Mouse (Mus musculus): ENCODE data around the gene Grik4.

Grik4 gene

DNA sequence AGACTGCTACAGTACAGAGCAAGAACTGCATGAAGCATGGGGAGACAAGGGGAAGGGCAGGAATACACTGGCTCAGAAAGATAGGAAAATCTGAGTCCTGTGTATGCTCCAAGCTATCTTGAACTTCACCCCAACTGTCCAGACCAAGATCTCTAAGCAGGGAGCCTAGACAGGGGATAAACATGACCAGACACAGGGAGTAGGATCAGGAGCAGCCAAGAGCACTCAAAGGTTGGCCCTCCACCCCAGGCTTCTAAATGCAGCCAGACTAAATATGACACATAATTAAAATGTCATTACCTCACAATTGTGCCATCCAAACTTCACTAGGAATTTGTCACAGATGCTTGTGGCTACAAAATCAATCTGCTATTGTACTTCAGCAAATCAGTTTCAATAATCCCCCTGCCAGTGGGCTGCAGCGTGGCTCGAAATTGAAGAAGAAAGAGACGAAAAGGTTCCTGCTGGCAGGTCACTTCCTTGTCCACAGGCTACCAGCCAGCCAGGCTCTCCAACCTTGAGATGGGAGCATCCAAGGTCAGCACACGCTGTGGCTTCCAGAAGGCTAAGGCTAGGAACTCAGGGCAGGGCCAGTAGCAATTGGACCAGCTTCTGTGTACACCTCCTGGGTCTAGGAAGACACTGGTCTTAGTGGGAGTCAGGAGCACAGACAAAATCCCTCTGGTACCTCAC is 85.1 kb downstream of the Grik4 start:
- no peak for DNase-seq

DNA sequence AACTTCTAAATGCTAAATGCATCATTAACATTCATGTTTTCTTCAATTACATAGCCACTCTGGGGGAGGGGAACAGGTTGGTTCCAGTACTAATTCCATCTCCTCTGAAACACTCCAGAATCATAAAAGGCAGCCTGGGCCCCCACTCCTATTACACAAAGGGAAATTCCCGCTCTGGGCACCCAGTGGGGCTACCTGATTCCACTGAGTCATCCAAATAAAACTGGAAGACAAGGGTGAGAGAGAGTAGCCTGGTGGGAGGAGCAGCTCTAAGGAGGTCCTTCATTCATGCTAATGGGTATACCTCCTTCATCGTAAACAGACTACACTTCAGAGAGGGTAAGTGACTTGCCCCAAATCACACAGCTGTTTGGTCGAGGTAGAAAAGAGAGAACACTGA is 85.7 kb downstream of the Grik4 start:
- no peak for DNase-seq

DNA sequence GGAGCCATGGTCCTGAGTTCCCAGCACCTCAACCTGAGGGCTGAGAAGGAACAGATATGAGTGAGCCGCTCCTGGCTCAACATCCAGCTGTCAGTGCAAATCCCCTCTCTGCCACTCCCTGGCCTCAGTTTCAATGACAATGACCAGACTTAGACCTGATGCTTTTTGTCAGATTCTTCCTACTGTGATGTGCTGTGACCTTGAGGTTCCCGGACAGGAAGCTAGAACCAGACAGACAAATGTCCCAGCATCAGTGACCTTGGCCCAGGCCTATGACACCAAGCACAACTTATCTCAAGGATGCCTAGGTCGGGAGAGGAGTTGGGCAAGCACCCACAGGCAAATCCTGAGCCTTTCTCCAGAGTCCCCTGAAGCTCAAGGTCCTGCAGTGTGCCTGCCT is 86.5 kb downstream of the Grik4 start:
- no peak for DNase-seq

DNA sequence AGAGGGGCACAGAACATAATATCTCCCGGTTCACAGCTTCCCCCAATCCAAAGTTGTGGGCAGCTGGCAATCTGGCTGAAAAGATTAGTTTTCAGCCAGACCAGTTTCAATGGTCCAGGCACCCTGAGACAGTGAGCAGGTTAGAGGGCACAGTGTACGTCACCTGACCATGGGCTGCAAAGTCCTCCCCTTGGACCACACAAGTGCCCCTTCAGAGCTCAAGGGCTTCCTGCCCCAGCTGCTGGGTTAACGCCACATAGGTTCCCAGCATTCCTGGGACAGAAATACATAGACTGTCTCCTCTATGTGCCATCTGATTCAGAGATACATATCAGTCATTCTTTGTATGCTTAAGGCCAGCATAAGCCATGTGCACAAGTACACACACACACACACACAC is 91.2 kb downstream of the Grik4 start:
- DNase-seq: no peak

DNA sequence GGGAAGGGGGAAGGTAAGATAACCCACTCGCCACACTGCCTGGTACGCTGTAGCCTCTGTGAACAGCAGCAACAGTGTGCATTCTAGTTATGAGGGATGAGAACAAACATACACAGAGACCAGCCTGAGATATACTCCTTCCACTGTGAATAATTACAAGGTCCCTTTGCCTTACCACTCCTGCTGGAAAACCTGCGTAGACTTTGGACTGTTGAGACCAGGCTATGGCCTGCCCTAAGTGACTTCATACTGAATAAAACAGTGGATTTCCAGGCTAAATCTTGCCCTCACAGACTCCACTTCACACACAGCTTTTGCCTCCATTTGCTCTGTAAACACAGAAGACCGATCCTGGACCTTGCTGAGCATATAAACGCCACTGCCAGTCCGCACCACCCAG is 94.2 kb downstream of the Grik4 start:
- DNase-seq: no peak

DNA sequence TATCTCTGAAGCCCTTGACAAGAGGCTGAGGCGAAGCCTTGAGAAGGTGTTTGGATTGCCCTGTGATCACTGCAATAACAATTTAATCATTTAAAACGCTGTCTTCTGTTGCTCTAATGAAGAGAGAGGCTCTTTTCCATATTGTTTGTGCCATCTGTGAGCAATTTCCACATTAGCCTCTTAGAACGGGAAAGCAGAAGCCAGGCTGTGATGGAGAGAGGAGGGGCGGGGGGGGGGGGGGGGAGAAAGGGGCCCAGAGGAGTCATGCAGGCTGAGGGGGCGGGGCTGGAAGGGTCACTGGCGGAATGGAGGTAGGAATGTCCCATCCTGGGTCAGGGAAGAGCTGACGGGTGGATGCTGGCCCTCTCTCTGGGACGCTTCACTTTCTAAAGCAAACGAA is 96.2 kb downstream of the Grik4 start:
- DNase-seq: no peak

DNA sequence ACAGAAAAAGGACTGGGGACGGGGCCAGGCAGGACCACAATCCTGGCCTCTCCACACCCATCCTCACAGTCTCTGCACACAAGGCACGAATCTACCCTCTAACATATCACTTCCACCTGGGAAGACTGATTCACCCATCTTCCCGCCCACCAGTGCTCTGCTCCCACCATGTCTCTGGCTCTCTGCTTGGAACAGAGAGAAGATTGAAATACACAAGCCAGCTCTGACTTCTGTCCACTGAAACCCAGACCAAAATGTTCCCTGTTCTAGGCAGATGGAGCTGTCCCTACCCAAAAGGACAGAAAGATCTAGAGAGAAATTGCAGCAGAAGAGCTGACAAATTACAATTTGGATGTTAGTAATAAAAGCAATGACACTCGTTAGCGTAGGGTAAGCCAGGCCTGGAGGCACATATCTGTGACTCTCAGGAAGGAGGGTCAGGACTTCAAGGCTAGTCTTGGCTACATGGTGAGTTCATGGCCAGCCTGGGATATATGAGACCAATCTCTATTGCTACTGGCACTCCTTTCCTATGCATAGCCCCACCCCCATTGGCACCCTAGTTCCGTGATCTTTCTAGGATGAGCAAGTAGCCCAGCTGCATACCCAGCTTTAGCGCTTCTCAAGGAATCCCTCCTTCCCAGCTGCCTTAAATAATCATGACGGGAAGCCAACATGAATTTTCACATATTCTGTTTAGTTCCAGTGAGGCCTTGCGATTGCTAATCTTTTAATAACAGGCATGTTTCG is 97.4 kb downstream of the Grik4 start:
- DNase-seq: no peak

DNA sequence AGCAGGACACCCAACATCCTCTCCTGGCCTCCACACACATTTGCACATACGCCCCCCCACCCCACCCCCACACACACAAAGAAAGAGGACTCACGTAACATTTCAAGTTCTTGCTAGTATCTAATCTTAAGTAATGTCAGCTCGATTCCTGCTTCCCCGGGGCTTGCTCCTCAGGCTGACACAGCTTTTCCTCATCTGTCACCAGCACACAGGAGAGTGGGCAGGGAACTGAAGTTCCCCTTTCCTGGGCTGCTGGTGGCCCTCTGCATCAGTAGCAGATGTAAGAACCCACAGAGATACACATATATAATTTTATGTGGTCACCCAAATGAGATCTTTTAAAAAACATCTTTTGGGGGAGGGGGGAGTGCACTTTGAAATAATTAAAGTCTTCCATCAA is 98.2 kb downstream of the Grik4 start:
- no peak for DNase-seq

DNA sequence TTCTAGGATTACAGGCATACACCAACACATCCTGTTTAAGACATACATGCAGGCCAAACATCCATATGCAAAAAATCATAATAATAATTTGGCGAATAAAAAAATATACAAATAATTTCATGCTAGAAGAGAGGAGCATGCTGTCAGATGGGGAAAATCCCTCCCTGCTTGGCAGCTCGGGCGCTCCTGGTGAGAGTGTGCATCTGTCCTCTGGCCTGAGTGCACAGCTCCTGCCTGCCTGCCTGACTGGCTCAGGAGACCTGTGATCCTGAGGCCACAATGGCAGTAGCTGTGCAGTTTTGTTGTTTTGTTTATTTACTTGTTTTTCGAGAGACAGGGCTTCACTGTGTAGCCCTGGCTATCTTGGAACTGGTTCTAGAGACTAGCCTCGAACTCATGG is 100.0 kb downstream of the Grik4 start:
- DNase-seq: peak; percentile 61 to 69

DNA sequence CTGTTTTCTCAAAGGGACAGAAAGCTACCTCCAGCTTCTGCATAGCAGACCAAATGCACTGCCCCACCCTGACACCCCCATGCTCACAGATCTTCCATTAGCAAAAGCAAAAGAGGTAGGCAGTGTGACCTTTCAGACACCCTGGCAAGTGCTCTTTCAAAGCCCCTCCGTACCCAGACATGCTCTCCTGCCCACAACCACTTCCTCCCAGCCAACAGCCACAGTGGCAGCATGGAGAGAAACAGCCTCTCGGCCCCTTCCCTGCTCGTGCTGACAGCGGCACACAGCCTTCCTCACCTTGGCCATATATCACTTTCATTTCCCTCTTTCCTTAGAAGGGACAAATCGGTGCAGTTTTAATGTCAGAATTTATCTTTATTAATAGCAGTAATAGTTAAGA is 106.0 kb downstream of the Grik4 start:
- DNase-seq: no peak

DNA sequence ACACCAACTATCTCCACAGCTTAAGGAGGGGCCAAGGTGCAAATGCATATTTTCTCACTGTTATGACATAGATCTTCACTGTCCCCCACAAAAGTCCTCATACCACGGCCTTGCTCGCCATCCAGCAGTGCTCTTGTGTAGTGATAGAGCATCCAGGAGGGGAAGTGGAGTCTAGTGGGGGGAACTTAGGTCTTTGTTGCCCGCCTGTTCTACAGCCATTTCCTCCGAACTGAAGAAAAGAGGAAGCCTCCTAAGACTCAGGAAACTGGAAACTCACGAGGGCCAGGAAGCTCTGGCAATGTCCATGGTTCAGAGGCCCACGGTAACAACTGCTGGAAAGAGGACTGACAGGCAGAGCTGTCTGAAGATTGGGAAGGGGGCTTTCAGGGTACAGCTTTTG is 106.8 kb downstream of the Grik4 start:
- no peak for DNase-seq

DNA sequence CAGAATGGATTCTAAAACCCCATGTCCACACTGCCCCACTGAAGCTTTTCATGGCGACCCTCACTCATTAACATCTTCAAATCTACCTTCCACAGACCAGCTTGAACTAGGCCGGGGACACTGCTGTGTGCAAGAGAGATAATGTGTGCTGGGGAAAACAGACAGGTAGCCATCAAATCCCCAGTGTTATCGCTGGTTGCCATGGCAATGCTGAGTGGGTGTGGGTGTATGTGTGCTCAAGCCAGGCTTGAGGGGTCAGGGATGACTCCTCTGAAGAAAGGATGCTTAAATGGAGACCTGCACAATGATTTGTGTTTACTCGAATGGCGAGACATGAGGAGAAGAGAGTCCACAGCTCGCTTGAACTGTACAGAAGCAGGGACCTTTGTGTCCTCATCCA is 112.7 kb downstream of the Grik4 start:
- DNase-seq: no peak

DNA sequence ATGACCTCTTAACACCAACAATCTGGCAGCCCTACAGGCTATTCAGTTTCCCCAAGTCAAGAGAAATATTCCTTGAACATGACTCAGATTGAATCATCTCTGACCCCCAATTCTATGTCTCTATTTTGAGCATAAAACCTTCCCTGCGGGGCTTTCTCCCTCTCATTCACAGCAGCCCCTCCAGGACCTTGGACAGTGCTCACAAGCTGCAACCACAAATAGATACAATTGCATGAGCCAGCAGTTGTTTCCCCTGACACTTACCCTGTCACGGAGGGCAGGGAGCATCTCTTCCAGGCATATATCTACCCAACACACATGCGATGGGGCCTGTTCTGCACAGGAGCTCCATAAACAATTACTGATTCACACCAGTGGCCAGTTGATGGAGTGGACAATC is 125.0 kb downstream of the Grik4 start:
- no peak for DNase-seq

DNA sequence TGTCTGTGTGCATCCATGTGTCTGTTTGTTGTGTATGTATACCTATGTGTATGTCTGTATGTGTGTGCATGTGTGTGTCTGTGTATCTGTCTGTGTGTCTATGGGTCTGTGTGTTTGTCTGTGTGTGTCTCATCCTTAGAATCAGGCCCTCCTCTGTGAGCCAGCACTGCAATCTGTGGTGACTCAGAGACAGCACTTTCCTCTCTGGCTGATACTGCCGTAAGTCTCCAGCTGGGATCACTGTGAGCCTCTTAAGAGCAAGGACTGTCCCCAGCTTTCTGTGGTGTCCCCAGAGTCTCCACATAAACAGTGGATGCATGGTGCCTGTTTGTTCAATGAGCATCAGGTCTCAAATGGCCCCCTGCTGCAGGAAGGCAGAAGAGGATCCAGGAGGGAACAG is 127.5 kb downstream of the Grik4 start:
- DNase-seq: no peak

DNA sequence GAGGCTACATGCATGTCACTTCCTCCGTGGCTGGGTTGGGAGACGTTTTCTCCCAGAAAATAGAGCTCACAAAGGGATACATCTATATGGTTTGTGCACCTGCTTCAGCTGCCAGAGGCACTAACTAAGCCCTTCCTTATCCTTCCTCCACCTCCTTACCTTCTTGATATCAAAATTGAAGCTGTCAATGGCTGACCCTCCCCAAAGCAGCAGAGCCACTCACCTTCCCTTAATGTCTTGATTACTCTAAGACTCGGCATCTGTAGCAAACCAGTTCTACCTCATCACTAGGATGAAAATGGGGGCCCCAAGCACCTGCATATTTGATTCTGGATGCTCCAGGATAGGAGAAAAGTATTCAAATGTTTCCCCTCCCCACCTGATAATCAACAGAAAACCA is 135.1 kb downstream of the Grik4 start:
- no peak for DNase-seq

DNA sequence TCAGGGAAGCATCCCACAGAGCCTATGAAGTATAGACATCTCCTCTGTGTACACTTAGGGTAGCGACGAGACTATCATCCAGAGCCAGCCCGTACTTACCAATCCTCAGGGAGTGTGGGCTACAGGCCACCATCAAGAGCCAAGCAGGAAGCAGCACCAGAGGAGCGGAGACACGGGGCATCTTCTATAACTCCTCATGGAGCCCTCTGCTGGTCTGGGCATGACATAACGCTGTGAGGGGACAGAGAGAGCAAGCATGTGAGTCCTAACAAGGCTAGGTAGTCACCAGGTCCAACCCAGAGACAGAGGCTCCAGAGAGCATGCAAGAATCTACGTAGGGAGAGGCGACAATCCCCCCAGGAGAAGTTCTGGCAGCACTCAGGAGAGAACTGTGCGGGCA is 135.9 kb downstream of the Grik4 start:
- peak in 1 of 2 experiments; percentile 18 for DNase-seq

DNA sequence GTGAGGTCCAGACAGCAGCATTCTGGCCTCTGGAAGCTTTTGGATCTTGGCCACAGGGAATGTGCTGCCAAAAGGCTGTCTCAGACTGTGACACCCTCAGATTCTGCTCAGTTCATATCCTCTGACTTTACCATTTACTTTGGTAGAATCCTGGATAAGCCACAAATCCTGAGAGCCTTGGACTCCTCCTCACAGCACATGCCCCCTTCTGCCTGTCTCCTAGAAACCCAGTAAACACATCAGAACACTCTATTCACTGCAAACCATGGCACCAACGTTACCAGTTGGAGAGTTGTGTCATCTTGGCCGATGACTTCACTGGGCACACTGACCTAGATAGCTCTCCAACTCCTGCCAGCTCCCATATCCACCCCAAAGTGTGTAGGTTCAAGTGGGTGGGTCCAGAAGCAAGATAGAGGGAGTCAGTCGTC is 141.2 kb downstream of the Grik4 start:
- DNase-seq: peak; percentile 23 to 54

DNA sequence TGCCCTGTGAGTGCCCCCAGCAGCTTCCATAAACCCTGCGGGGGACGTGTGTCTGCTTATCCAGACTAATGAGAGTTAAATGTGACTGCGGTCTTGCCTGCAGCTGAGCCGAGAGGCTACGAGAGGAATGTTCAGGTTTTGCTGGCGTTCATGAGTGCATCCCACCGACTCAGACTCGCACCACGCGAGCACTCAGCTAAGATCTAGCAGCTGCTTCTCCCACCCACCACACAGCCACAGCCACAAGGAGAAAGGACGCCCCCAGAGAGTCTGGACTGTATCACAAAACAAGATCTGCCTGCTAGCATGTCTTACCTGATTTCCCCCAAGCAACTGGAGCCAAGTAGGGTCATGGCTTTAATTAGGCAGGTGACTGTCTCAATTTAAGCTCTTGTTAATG is 142.4 kb downstream of the Grik4 start:
- no peak for DNase-seq

DNA sequence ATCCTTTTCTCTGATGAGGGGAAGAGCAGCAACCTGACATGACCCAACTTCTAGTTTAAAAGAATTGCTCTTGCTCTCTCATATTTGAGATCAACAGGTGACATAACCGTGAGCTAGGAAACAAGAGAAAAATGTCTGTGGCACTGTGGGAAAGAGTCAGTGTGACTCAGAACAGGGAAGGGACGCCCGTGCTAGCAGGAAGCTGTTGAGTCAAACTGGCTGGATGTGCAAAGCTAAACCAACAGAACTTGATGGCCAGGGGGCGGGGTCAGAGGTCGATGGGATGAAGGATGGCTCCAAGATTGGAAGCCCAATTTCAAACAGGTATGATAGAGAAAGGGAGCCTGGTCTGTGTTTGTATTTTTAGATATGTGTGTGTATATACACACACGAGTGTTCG is 144.2 kb downstream of the Grik4 start:
- no peak for DNase-seq

DNA sequence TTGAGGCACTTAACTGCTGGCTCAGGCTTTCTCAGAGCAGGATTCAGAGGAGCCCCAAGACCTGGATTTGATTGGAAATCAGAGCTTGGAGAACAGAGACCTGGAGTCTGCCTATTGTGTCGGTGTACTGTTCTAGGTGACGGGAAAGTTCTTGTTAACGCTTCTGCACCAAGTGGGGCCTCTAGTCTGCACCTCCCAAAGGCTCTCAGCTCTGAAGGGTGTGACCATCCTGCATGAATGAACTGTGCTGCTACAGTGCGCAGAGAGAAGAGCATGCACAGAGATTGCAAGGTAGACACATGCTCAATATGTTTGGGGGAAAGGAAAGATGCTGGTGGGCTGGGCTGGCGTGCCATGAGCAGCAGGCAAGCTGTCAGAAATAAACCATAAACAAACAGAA is 144.6 kb downstream of the Grik4 start:
- no peak for DNase-seq

DNA sequence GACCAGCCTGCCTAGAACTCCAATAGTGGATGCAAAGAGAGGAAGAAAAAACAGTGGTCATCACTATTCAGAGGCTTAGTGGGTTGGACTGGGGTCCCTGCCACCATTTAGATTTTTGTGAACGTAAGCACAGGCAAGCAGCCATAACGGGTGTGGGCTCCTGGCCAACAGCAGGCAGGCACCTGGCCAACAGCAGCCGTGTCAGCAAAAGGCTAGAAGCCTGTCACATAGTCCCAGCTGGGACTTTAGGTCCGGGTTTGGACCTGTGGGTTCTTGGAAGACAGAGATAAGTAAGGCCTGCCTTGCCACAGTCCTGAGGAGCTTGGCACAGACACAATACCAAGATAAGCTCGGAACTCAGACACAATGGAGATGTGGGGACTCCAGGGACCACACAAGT is 145.1 kb downstream of the Grik4 start:
- DNase-seq: peak; percentile 16 to 39

DNA sequence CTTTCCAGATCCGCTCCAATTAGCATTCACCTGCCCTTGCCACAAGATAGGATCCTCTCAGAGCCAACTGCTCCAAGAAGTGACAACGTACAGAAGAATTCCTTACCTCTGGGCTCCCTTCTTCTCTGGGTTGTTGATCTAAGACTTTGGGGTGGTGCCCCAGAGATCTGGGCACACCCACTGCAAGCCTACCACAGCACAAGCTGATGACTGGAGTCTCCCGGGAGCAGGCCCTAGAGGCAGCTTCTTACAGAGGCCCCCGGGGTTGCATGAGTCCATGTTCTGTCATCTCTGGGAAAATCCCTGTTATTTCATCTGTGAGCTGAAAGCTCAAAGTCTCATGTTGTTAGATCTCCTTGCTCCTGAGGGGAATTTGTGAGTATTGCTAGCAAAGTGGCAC is 146.0 kb downstream of the Grik4 start:
- DNase-seq: no peak

DNA sequence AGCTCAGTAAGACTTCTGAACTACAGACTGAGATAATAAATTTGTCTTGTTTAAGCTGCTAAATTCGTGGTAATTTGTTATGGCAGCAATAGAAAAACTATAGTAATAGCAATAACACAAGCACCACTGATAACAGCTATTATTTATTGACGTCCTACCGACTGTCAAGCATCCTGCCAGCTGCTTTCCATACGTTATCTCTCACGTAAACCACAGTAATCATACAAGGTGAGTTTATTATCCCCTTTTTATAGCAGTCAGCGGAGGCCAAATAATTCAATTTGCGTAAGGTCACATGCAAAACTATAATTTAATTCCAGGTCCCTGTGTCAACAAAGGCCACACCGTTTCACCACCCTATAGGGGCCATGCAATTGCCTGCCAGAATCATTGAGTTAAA is 147.0 kb downstream of the Grik4 start:
- DNase-seq: no peak

DNA sequence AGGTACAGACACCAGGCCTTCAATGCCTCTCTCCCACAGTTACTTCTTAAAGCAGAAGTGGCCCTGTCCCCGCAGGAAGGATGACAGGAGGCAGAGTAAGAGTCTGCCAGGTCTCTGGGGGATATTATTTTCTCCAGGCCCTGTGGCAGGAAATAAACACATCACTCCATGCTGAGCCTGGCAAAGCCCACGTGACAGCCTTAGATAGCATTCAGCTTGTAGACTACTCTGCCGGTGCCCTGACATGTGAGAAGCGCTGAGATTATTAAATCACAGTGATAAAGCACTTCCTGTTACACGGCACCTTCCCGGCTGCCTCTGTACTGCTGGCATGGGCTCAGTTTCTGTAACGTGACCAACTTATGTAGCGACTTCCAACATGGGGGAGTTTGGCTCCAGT is 148.4 kb downstream of the Grik4 start:
- DNase-seq: peak in 1 of 2 experiments; percentile 7

DNA sequence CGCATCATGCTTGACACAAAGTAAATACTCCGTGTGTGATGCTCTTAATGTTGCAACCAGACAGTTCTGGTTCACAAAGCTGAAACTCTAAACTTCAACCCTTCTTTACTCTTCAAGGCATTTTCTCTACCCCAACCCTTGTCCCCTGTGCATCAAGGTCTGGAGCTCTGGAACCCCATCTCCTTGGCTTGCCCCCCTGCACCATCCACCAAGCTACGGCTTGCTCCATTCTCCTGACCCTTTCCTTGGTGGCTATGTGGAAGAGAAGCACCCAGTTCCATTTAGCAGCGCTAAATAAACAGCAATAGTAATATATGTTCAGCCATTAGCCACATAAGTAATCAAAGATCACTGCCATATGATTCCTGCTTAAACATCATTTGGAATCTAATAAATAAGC is 150.3 kb downstream of the Grik4 start:
- DNase-seq: no peak
